Mouse (Mus musculus) liver, embryonic 14.5 days (tissue): ENCODE results near the gene Ggps1. TPM values are rescaled to one million over a fixed set of nuclear protein-coding genes. Genes with fewer than 3 reads are reported as not detected.

Experiments
- ATAC-seq: fragments of 200-750 bp; cut with Nextera tagmentation; 2 replicates; pipeline ENCODE4 v1.8.0; 2017; ENCODE audit warnings: moderate number of reproducible peaks, mild to moderate bottlenecking, moderate library complexity; ENCODE audit not compliant: insufficient read depth
- DNase-seq, 3 experiments: peaks; one replicate each; pipeline ENCODE4 v3.0.0-alpha.2; 2012 to 2013; ENCODE audit warnings: low read depth in 3 of 3, low spot score in 3 of 3
- H3K27ac ChIP-seq: fragments of 300-500 bp; sonication (generic); 2 replicates; pipeline ENCODE4 v1.5.1; 2014; ENCODE audit warnings: moderate library complexity, mild to moderate bottlenecking, control low read depth, inconsistent platforms
- H3K27me3 ChIP-seq: fragments of 300-500 bp; sonication (generic); 2 replicates; pipeline ENCODE4 v1.6.1; 2014; ENCODE audit warnings: mild to moderate bottlenecking, low read length, moderate library complexity; ENCODE audit not compliant: control insufficient read depth, insufficient read depth
- H3K36me3 ChIP-seq: fragments of 300-500 bp; sonication (generic); replicated peaks from 2 replicates; pipeline ENCODE4 v1.6.1; 2014; ENCODE audit warnings: low read depth; ENCODE audit not compliant: control insufficient read depth, insufficient read depth
- H3K4me1 ChIP-seq, 2 experiments: fragments of 200-500 bp in 1 of 2; fragments of 300-500 bp in 1 of 2; sonication (generic) in 1 of 2; replicated peaks; 2 replicates each; pipeline ENCODE4 v1.6.1; 2012 to 2014; ENCODE audit warnings: antibody characterized with exemption in 1 of 2, inconsistent platforms in 1 of 2, low read length in 1 of 2; ENCODE audit not compliant: control insufficient read depth in 2 of 2, insufficient read depth in 2 of 2
- H3K4me2 ChIP-seq: fragments of 300-500 bp; sonication (generic); 2 replicates; pipeline ENCODE4 v1.6.1; 2014; ENCODE audit warnings: low read depth, mild to moderate bottlenecking, control low read depth, moderate library complexity
- H3K4me3 ChIP-seq, 2 experiments: fragments of 200-500 bp in 1 of 2; fragments of 300-500 bp in 1 of 2; sonication (generic) in 1 of 2; 2 replicates each; pipeline ENCODE4 v1.5.1; 2012 to 2014; ENCODE audit warnings: low read depth in 2 of 2, low read length in 2 of 2, mild to moderate bottlenecking in 2 of 2, control low read depth in 1 of 2, inconsistent platforms in 1 of 2, moderate library complexity in 1 of 2; ENCODE audit not compliant: insufficient read depth in 1 of 2
- H3K9ac ChIP-seq: fragments of 300-500 bp; sonication (generic); replicated peaks from 2 replicates; pipeline ENCODE4 v1.6.1; 2014; ENCODE audit warnings: mild to moderate bottlenecking, control low read depth, moderate library complexity
- H3K9me3 ChIP-seq: fragments of 300-500 bp; sonication (generic); 2 replicates; pipeline ENCODE4 v1.6.1; 2016; ENCODE audit warnings: low read length, mixed read lengths; ENCODE audit not compliant: control insufficient read depth
- CTCF ChIP-seq: IDR thresholded peaks from 2 replicates; pipeline ENCODE4 v1.5.1; 2016; ENCODE audit warnings: antibody characterized with exemption, low read depth, control low read depth
- EP300 ChIP-seq: IDR thresholded peaks from 2 replicates; pipeline ENCODE4 v1.6.1; 2016; ENCODE audit warnings: antibody characterized with exemption, low read depth
- WGBS: fragments of 180-500 bp; shearing (Covaris S2); extraction: QIAGEN DNeasy Blood & Tissue Kit; methylation state at CpG from one replicate; pipeline ENCODE4 v1.1.7; 2014; ENCODE audit not compliant: insufficient replicate concordance; 5-methylcytosine and 5-hydroxymethylcytosine counted together
- polyA plus RNA-seq, 2 experiments: library from polyadenylated mRNA; depleted of rRNA in 1 of 2; stranded (reverse) in 1 of 2; unstranded in 1 of 2; fragments of >200 nt; fragmentation: Nextera tagmentation in 1 of 2; extraction: Ambion mirVana in 1 of 2; gene quantifications; 2 replicates each; pipeline versions ENCODE4 v1.2.1 to v1.2.3; 2012 to 2014

Ggps1 gene
- polyA plus RNA-seq, 2 experiments = 5.9 to 12.3 TPM

DNA sequence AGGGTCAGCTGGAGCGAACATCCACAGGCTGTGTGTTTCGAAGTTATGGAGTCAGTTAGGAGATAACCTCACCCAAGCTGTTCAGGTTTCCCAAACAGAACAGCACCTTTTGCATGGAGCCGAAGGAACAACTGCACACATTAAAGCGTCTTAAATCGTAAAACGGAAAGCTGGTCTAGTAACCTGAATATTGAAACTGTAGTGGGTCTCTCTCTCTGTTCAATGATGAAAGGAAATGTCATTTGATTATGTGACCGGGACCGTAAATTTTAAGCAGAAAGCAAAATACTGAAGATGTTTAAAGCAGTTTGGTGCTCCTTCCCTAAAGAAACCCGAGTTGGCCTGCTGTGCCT lies 1.7 kb upstream of the Ggps1 start:
- peak overlapping the region; percentile 99 for H3K9ac ChIP-seq
- H3K36me3 ChIP-seq = no peaks in the 10 kb centered on the region
- ATAC-seq = no peak
- DNase-seq = peak in 1 of 3 experiments; percentile 6
- WGBS = 22% methylated on average over 9 of the region's 9 CpGs
- no peaks in the 10 kb centered on the region for H3K27me3 ChIP-seq
- H3K4me2 ChIP-seq = peak overlapping the region; percentile 85
- H3K27ac ChIP-seq = peak overlapping the region; percentile 78
- TF ChIP-seq EP300 (no peak), CTCF (no peak)
- H3K9me3 ChIP-seq = no peaks in the 10 kb centered on the region
- H3K4me3 ChIP-seq = peak overlapping the region; percentile 89 to 92
- H3K4me1 ChIP-seq = peaks cover 4 to 9% of the 10 kb centered on the region in 2 experiments

GRCm38 (mm10) chr13:14064341-14065027 lies 1.2 kb upstream of the Ggps1 start:
- Histone ChIP-seq H3K4me2 (peak overlapping the region; percentile 85), H3K4me3 (peak overlapping the region; percentile 89 to 92), H3K27me3 (no peaks in the 10 kb centered on the region), H3K36me3 (no peaks in the 10 kb centered on the region), H3K4me1 (peaks cover 4 to 9% of the 10 kb centered on the region in 2 experiments), H3K27ac (peak overlapping the region; percentile 78), H3K9me3 (no peaks in the 10 kb centered on the region), H3K9ac (peak overlapping the region; percentile 99)
- DNase-seq (peak in 1 of 3 experiments; percentile 20), ATAC-seq (peak; percentile 0; the same call in 1 of the 2 replicates)
- TF ChIP-seq EP300 (no peak), CTCF (no peak)
- WGBS = under 1% methylated on average over 51 of the region's 65 CpGs

GRCm38 (mm10) chr13:14063942-14064271 lies 619 bp upstream of the Ggps1 start:
- peak overlapping the region; percentile 89 to 92 for H3K4me3 ChIP-seq
- DNase-seq = peak in 1 of 3 experiments; percentile 7
- no peaks in the 10 kb centered on the region for H3K27me3 ChIP-seq
- TF ChIP-seq EP300 (no peak), CTCF (no peak)
- peak; percentile 42 for ATAC-seq
- H3K9me3 ChIP-seq = no peaks in the 10 kb centered on the region
- H3K4me1 ChIP-seq = peaks cover 4 to 9% of the 10 kb centered on the region in 2 experiments
- peak overlapping the region; percentile 99 for H3K9ac ChIP-seq
- peak overlapping the region; percentile 85 for H3K4me2 ChIP-seq
- H3K36me3 ChIP-seq = no peaks in the 10 kb centered on the region
- H3K27ac ChIP-seq = peak overlapping the region; percentile 78
- 0% methylated on average over 21 of the region's 31 CpGs for WGBS

DNA sequence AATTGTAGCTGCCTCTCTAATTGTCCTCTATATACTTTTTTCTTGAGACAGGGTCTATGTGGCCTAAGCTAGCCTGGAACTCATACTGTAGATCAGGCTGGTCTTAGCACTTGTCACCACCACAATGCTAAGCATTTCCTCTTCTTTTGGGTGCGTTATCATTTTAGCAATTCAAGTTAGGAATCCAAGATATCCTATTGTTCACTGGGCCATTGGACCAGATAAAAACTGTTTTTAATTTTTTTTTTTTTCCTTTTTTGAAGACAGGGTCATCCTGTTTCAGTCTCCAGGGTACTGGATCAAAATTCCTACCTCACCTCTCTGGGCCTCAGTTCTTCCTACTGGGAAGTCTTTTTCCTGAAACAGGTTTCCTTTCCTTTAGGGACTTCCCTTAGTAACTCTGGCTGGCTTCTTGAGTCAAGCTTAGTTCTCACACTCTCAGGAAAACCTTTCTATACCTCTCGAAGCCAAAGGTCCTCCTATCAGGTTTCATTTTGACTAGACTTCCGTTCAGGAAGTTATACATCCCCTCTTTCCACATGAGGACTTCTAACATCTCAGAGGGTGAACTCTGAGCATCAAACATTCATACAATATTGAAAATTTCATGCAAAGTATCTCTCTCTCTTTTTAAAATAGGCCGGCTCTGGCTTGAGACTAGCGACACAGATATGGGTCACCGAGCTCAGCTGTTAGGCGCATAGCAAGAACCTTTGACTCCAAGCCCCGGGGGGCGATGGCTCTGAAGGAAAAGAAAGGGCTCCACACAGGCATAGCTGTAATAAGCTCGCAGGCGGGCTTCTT lies 877 bp downstream of the Ggps1 start:
- Histone ChIP-seq H3K9me3 (no peaks in the 10 kb centered on the region), H3K4me1 (peaks cover 4 to 9% of the 10 kb centered on the region in 2 experiments), H3K27ac (peak overlapping the region; percentile 49), H3K4me3 (peak overlapping the region; percentile 66 to 89), H3K9ac (peak overlapping the region; percentile 74), H3K4me2 (peak overlapping the region; percentile 76), H3K27me3 (no peaks in the 10 kb centered on the region), H3K36me3 (no peaks in the 10 kb centered on the region; the same call in 1 of the 2 replicates)
- TF ChIP-seq EP300 (no peak), CTCF (no peak)
- WGBS = 1% methylated on average over 11 of the region's 11 CpGs
- ATAC-seq (no peak), DNase-seq (no peak)

GRCm38 (mm10) chr13:14059582-14059981 lies 3.7 kb downstream of the Ggps1 start:
- no peaks in the 10 kb centered on the region for H3K9me3 ChIP-seq
- peaks cover 4 to 5% of the 10 kb centered on the region in 2 experiments; a peak in 3 of 4 replicates for H3K4me1 ChIP-seq
- ATAC-seq = no peak
- no peaks in the 10 kb centered on the region for H3K27me3 ChIP-seq
- H3K4me3 ChIP-seq = no peak overlapping the region
- H3K27ac ChIP-seq = no peak overlapping the region
- H3K36me3 ChIP-seq = peaks cover 3% of the 10 kb centered on the region; the same call in 1 of the 2 replicates
- H3K9ac ChIP-seq = no peak overlapping the region
- no peak for DNase-seq
- TF ChIP-seq EP300 = no peak
- TF ChIP-seq CTCF = no peak
- no peak overlapping the region for H3K4me2 ChIP-seq
